Mouse (Mus musculus) gastrocnemius, postnatal 36 days (tissue): ENCODE measurements around the gene Nop2. TPM values are rescaled to one million over a fixed set of nuclear protein-coding genes. Genes with fewer than 3 reads are reported as not detected.
"Not testable (repeated sequence)": the region's sequence is repeated elsewhere in the genome, so short reads cannot be mapped to it uniquely, and the experiment has no call there.

ENCODE experiments used
- DNase-seq, 2 experiments: peaks; one replicate each; pipeline ENCODE4 v3.0.0; 2022
- intact Hi-C: fragments of 180-260 bp; cut with DNase I; formaldehyde crosslinking; loops from one replicate; pipeline ENCODE4 v1.15.1; 2025
- total RNA-seq, 2 experiments: library from RNA; stranded (reverse); gene quantifications; 2 replicates each; pipeline ENCODE4 v1.2.3; 2021

The Nop2 gene
- total RNA-seq, 2 experiments from 2014 or later: 14.6 to 19.0 TPM

- DNase-seq: peak; percentile 73 to 80
- intact Hi-C loops: no loop called here
Observed at GRCm38 (mm10) chr6:125148926-125149568, 17.3 kb downstream of the Nop2 start.

GRCm38 (mm10) chr6:125149569-125149950, 17.9 kb downstream of the Nop2 start:
- intact Hi-C loops: no loop called here
- DNase-seq: no peak

GRCm38 (mm10) chr6:125152212-125153017, 20.7 kb downstream of the Nop2 start:
- intact Hi-C loops: loop anchor here (5.0 kb wide), 1 partner anchor 120 kb away; no protein-coding TSS in a partner anchor
- peak; percentile 67 to 72 for DNase-seq

- intact Hi-C loops: loop anchor here (5.0 kb wide), 1 partner anchor 119 kb away; no protein-coding TSS in a partner anchor
- DNase-seq: no peak
Observed at GRCm38 (mm10) chr6:125153018-125153389, 21.3 kb downstream of the Nop2 start.

GRCm38 (mm10) chr6:125153682-125154081, 22.0 kb downstream of the Nop2 start:
- intact Hi-C loops: loop anchor here (5.0 kb wide), 1 partner anchor 119 kb away; no protein-coding TSS in a partner anchor
- no peak for DNase-seq

GRCm38 (mm10) chr6:125154550-125154949, 22.8 kb downstream of the Nop2 start:
- intact Hi-C loops: loop anchor here (5.0 kb wide), 1 partner anchor 118 kb away; no protein-coding TSS in a partner anchor

GRCm38 (mm10) chr6:125155262-125155661, 23.6 kb downstream of the Nop2 start:
- no peak for DNase-seq
- intact Hi-C loops: no loop called here

More at GRCm38 (mm10) chr6:125154550-125154949, 22.8 kb downstream of the Nop2 start:
- DNase-seq: no peak

GRCm38 (mm10) chr6:125156491-125156890, 24.8 kb downstream of the Nop2 start:
- DNase-seq: no peak
- intact Hi-C loops: no loop called here

- intact Hi-C loops: no loop called here
- DNase-seq: no peak
Observed at GRCm38 (mm10) chr6:125156903-125157614, 25.4 kb downstream of the Nop2 start.

GRCm38 (mm10) chr6:125158944-125159492, 27.3 kb downstream of the Nop2 start:
- intact Hi-C loops: no loop called here
- peak in 1 of 2 experiments; percentile 17 for DNase-seq

- intact Hi-C loops: no loop called here
- DNase-seq: no peak
Observed at GRCm38 (mm10) chr6:125159773-125160557, 28.3 kb downstream of the Nop2 start.

GRCm38 (mm10) chr6:125160558-125160853, 28.8 kb downstream of the Nop2 start:
- intact Hi-C loops: no loop called here
- DNase-seq: no peak

GRCm38 (mm10) chr6:125160854-125161760, 29.4 kb downstream of the Nop2 start:
- intact Hi-C loops: no loop called here
- DNase-seq: peak; percentile 68 to 70

- peak in 1 of 2 experiments; percentile 45 for DNase-seq
- intact Hi-C loops: not testable (repeated sequence)
Observed at GRCm38 (mm10) chr6:125161971-125162370, 30.3 kb downstream of the Nop2 start.

- intact Hi-C loops, DNase-seq: not testable (repeated sequence)
Observed at GRCm38 (mm10) chr6:125162615-125163305, 31.1 kb downstream of the Nop2 start.

- intact Hi-C loops: no loop called here
Observed at GRCm38 (mm10) chr6:125163801-125164657, 32.3 kb downstream of the Nop2 start.

GRCm38 (mm10) chr6:125164672-125165327, 33.1 kb downstream of the Nop2 start:
- DNase-seq: peak; percentile 35 to 62
- intact Hi-C loops: no loop called here

More at GRCm38 (mm10) chr6:125163801-125164657, 32.3 kb downstream of the Nop2 start:
- peak; percentile 49 to 63 for DNase-seq
